Mouse (Mus musculus) cerebellum, postnatal 25 days (tissue): ENCODE measurements around the gene Kif21b.

Experiments
- DNase-seq, 2 experiments: peaks; one replicate each; pipeline ENCODE4 v3.0.0; 2021; ENCODE audit warnings: mixed read lengths in 2 of 2

The Kif21b gene

DNA sequence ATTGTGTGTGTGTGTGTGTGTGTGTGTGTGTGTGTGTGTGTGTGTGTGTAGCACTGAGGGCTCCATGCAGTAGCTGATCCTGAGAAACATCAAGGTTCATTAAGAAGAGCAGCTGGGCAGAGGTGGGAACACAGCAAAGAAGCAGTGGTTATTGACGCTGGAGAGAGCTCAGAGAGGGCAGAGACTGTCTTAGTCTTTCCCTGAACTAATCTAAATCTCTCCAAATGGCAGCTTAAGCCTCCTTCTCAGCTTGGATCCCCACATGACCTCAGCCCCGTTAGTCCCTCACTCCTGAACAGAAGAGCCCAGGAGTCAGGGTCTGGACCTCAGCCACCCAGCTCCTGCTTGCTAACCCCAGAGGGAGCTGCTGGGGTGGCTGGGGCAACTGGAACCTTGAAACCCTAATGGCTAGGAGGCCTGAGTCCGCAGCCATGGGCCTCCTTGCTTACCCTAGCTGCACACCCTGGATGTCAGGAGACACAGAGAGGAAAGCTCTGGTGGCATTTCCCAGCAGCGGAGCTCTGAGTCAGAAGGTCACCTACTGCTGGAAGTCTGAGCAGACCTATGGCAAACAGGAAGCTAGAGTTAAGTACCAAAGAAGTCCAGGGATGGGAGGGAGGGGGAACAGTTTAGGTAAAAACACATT is 2.1 kb upstream of the Kif21b start:
- no peak for DNase-seq

- no peak for DNase-seq
Measured at GRCm38 (mm10) chr1:136130107-136130506, 1.1 kb upstream of the Kif21b start.

GRCm38 (mm10) chr1:136131603-136132291 is 558 bp downstream of the Kif21b start:
- DNase-seq: peak in 1 of 2 experiments; percentile 51

GRCm38 (mm10) chr1:136132386-136133201 is 1.4 kb downstream of the Kif21b start:
- no peak for DNase-seq

DNA sequence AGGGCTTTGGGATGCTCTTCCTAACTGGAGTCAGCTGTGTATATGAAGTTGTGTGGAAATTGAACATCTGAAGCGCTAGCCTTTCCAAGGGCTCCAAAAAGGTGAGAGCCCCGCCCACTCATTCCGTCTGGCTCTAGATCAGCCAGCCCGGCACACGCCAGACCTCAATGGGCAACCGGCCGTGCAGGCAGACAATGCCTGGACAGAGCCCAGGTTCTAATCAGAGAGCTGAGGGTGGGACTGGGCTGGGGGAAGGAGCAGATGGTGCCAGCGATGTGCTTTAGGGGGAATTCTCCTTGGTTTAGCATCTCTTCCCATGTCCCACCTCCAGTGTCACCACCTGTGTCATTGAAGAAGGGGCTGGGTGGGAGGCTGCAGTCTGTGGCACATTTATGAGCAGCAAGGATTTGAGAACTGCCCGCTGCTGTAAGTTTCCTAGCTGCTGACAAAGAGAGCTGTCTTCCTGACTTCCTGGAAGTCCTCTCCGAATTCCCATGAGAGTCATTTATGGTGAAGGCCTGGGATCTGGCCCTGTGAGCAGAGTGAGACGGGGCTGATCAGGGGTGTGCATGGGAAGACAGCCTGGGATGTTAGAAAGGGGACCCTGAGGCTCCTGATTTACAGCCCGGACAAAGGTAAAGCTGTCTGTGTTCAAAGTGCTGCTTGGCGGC is 2.5 kb downstream of the Kif21b start:
- peak; percentile 59 to 76 for DNase-seq

- no peak for DNase-seq
Measured at GRCm38 (mm10) chr1:136134547-136134946, 3.4 kb downstream of the Kif21b start.

GRCm38 (mm10) chr1:136135046-136135445 is 3.9 kb downstream of the Kif21b start:
- no peak for DNase-seq

GRCm38 (mm10) chr1:136135777-136136444 is 4.7 kb downstream of the Kif21b start:
- DNase-seq: no peak

DNA sequence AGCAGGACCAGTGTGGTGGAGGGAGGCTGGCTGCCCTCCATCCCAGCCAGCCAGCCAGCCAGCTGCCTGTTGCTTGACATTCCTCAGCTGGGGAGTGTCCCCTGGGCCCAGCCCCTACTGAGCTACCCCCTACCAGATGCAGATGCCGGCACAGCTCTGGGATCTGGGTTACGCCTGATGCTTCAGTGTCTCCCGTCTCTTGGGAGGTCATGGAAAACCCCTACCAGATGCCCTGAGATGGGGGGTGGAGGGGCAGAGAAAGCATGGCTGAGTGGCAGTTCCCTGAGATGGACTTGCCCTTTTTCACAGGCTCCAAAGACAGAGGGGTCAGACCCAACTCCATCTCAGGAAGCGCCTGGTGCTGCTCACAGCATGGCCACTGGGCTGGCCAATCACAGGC is 5.4 kb downstream of the Kif21b start:
- no peak for DNase-seq

DNA sequence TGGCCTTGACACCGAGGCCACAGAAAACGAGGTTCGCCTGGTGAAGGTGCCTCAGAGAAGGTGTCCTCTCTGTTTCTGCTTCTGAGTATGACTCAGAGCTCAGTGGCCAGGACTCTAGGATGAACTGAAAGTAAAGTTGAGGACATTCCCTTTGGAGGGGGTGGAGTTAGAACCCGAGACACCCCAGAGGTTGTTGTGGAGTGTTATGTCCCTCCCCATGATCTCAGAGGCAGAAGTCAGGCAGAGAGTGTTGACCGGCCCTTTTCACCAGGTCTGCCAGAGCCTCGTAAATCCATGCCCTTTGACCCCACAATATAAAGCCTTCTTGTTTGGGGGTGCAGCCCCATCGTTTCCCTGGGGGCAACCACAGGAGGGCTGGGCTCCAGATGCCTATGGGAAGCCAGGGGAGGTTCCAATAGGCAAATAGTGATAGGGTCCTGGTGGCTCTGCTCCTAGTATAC is 5.9 kb downstream of the Kif21b start:
- no peak for DNase-seq

DNA sequence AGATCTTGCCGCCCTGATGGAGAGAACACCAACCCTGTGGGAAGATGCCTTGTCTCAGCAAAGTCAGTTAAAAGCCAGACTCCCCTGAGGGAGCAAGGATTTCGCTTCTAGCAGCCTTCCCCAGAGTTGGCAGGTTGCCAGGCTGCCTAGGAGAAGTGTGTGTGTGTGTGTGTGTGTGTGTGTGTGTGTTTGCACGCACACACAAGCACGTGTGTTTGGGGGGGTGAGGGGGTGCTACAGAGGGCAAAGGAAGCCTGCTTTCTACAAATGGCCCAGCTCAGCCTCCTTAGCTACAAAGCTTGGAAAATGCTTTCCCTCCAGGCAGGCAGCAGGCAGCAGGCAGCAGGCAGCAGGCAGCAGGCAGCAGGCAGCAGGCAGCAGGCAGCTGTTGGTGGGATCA is 6.4 kb downstream of the Kif21b start:
- DNase-seq: peak; percentile 45 to 65

DNA sequence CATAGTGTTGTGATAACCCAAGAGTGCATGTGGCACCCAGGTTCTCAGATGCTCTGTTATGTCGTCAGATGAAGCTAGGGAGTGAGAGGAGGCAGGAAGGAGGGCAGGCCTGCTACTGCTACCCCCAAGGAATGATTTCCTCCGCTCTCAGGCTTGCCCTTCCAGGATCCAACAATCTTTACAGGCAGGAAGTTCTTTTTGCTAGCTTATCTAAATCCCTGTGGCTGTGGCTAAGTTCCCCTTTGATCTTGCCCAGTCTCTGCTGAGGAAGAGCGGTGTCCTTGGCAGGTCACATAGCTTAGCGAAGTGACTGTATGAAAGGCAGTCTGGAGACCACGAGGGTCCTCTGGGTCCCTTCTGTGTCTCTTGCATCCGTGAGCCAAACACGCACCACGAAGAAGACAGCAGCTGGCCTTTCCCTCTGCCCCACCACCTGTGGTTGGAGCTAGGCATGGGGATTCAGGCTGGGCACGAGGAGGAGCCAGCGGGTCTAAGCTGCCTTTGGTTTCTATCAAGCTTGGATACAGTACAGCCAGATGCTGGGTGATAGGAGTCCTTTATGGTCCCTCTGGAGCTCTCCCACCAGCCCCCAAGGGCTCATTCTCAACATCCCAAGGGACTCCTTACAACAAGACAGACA is 7.1 kb downstream of the Kif21b start:
- DNase-seq: no peak

DNA sequence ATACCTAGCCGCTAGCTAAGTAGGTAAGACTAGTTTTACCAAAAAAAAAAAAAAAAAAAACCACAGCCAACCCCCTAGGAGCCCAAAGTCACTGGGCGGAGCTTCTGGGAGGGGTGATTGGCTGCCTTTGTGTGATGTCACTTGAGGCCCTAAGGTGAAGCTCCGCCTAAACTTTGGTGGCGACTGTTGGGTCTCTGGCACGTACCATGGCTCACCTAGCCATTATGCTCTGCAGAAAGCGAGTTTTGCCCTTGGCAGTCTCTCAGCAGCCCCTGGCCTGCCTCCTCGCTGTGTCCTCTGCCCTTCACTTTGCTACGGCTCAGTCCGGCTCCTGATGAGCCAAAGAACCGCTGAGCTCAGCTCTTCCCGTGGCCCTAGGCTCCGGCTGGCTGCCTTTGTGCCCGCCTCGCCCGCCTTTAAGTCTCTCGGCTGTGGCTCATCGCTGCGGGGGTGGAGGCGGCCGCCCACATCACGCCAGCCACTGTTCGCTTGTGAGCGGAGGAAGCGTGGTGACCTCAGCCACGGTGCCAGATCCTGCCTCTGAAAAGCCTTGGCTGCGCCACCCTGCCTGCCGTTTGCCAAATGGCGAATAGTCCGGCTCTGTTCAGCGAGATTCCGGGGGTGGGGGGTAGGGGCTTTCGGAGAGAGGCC is 8.9 kb downstream of the Kif21b start:
- peak; percentile 91 to 93 for DNase-seq

DNA sequence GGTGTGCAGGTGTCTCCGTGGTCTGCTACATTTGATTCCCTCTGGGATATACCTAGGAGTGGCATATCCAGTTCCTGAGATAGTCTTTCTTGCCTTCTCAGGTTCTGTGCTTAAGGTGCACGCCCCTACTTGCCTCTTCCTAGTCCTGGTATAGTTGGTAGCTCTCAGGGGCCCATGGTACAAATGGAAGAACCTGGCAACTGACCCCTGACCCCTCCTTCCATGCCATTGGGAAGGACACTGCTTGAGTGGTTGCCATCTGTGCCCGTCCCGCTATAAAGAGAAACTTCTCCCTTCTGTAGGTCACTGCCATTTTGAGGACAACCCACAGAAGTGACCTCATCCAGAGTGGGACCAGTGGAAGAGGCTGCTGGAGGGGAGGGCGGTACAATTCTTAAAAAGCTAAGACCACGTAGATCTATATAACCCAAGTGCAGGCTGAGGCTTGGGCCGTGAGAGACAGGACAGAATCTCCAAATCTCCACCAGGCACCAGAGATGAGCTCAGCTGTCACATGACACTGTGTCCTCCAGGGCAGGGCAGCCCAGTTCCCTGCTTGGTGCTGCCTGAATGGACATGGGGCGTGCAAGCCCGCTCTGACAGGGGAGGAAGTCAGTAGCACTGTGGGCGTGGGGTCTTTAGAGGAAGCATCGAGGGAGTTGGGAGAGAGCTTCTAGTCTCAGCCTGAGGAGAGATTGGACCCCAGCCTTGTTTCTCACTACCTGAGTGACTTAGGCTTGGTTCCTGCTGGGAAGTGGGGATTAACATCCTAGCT is 10.2 kb downstream of the Kif21b start:
- DNase-seq: peak; percentile 31 to 54

GRCm38 (mm10) chr1:136142336-136142735 is 11.1 kb downstream of the Kif21b start:
- DNase-seq: peak in 1 of 2 experiments; percentile 36

DNA sequence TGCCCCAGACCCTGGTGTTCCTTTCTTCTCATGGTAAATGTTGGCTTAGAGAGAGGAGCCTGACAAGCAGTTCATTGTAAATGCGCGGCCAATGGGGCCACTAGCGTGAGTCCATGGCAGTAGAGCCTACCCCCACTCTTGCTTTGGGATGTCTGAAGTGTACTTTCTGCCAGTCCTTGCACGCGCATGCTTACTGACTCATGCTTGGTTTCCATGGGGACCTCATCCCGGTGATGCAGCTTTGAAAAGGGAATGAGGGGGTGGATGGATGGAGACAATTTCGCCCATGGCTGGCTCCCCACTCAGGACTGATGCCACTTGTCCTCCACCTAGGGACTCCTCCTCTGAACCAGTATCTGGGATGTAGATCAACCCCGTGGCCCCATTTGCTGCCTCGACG is 12.3 kb downstream of the Kif21b start:
- no peak for DNase-seq

- no peak for DNase-seq
Measured at GRCm38 (mm10) chr1:136149702-136150101, 18.5 kb downstream of the Kif21b start.

DNA sequence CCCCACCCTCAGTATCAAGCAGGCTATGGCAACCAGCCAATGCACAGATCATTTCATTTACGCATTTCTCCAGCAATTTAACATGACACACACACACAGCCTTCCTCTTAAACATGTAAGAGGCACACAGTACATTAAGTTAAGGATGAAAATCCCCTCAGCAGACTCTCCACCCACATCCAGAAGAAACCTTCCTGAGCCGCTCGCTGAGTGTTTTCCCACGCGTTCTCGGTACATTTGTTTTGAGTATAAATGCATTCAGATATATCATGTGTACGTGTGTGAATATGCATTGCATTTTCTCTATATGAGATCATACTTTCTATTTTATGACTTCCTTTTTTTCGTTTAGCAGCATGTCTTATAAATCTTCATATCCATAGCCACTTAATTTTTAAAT is 20.2 kb downstream of the Kif21b start:
- no peak for DNase-seq

- no peak for DNase-seq
Measured at GRCm38 (mm10) chr1:136156304-136156703, 25.1 kb downstream of the Kif21b start.

- no peak for DNase-seq
Measured at GRCm38 (mm10) chr1:136156951-136157350, 25.8 kb downstream of the Kif21b start.

GRCm38 (mm10) chr1:136159830-136160229 is 28.6 kb downstream of the Kif21b start:
- DNase-seq: no peak
